Mouse (Mus musculus) embryonic facial prominence, embryonic 15.5 days (tissue): ENCODE data around the gene Med22. TPM values are rescaled to one million over a fixed set of nuclear protein-coding genes. Genes with fewer than 3 reads are reported as not detected.

ENCODE experiments used
- ATAC-seq: fragments of 200-750 bp; cut with Nextera tagmentation; 2 replicates; pipeline ENCODE4 v1.8.0; 2017; ENCODE audit warnings: low read depth, moderate TSS enrichment; ENCODE audit not compliant: insufficient number of reproducible peaks, low FRiP score, low TSS enrichment
- H3K27ac ChIP-seq: fragments of 300-500 bp; sonication (generic); replicated peaks from 2 replicates; pipeline ENCODE4 v1.5.1; 2015; ENCODE audit warnings: mild to moderate bottlenecking, inconsistent platforms
- H3K27me3 ChIP-seq: fragments of 300-500 bp; sonication (generic); 2 replicates; pipeline ENCODE4 v1.6.1; 2015; ENCODE audit warnings: inconsistent platforms
- H3K36me3 ChIP-seq: fragments of 300-500 bp; sonication (generic); 2 replicates; pipeline ENCODE4 v1.6.1; 2015; ENCODE audit warnings: mild to moderate bottlenecking, inconsistent platforms
- H3K4me1 ChIP-seq: fragments of 300-500 bp; sonication (generic); 2 replicates; pipeline ENCODE4 v1.6.1; 2015; ENCODE audit warnings: inconsistent platforms
- H3K4me2 ChIP-seq: fragments of 300-500 bp; sonication (generic); replicated peaks from 2 replicates; pipeline ENCODE4 v1.6.1; 2015; ENCODE audit warnings: mild to moderate bottlenecking, inconsistent platforms
- H3K4me3 ChIP-seq: fragments of 300-500 bp; sonication (generic); replicated peaks from 2 replicates; pipeline ENCODE4 v1.5.1; 2015; ENCODE audit warnings: mild to moderate bottlenecking, inconsistent platforms
- H3K9ac ChIP-seq: fragments of 300-500 bp; sonication (generic); 2 replicates; pipeline ENCODE4 v1.6.1; 2015; ENCODE audit warnings: inconsistent platforms
- H3K9me3 ChIP-seq: fragments of 300-500 bp; sonication (generic); replicated peaks from 2 replicates; pipeline ENCODE4 v1.6.1; 2016; ENCODE audit warnings: inconsistent platforms
- WGBS: fragments of 180-500 bp; shearing (Covaris S2); methylation state at CpG from one replicate; pipeline ENCODE4 v1.1.7; 2015; 5-methylcytosine and 5-hydroxymethylcytosine counted together
- polyA plus RNA-seq: library from polyadenylated mRNA; unstranded; fragments of >200 nt; fragmentation: Nextera tagmentation; extraction: Ambion mirVana; gene quantifications from 2 replicates; pipeline ENCODE4 v1.2.1, GENCODE M21; 2015

The Med22 gene
- 52.4 and 56.4 TPM in 2 replicates for polyA plus RNA-seq

DNA sequence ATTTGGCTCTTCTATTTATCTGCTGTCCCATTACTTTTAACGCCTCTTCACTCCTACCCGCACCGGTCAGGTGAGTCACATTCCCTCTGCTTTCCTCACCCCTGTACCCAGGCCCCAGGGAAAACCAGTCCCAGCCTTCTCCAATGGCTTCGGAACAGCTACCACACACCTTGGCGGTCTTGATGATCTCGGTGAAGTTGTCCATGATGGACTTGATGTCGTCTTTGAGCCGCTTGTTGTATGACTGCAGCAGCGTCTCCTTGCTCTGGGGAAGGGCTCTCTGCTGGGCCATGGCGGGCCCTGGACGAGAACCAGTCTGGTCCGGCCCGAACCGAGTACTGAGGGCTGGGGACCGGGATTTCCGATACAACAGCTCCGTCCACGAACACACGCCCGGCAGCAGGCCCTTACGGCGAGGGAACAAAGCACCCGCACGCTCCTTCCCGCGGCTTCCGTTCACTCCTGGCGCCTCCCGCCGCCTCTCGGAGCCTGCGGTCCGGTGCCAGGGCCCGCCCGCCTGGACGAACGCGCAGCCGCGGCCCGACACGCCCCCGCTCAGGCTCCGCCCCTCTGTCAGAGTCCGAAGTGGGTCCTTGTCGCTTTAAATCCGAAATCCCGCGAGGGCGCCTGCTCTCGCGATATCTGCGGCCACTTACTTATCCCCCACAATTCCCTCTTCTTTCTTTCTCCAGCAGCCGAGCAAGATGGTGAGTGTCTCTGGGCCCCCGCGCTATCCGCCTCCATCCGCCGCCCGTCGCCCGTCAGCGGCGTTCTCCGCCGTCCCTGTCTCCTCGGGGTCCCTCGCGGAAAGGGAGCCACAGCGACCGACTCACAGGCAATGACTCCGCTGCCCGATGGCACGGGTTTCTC is at the start of gene Med22, which contains the start of gene Rpl7a:
Gene Med22, minus strand, starts transcription at position 554 of the 870 bp plus-strand sequence.
Gene Rpl7a, plus strand, starts transcription at position 641 of the 870 bp plus-strand sequence.
- H3K9me3 ChIP-seq, result no peaks in the 10 kb centered on the region
- H3K36me3 ChIP-seq, result peaks cover 53% of the 10 kb centered on the region
- peak; percentile 93 for ATAC-seq
- H3K27ac ChIP-seq, result peak within 1 kb of the TSS; percentile 93
- H3K27me3 ChIP-seq, result no peaks in the 10 kb centered on the region
- H3K4me3 ChIP-seq, result peak within 1 kb of the TSS; percentile 61
- peak within 1 kb of the TSS; percentile 91 for H3K9ac ChIP-seq
- peak within 1 kb of the TSS; percentile 91 for H3K4me2 ChIP-seq
- WGBS, result under 1% methylated on average over 74 of the region's 74 CpGs
- peaks cover 54% of the 10 kb centered on the region for H3K4me1 ChIP-seq

DNA sequence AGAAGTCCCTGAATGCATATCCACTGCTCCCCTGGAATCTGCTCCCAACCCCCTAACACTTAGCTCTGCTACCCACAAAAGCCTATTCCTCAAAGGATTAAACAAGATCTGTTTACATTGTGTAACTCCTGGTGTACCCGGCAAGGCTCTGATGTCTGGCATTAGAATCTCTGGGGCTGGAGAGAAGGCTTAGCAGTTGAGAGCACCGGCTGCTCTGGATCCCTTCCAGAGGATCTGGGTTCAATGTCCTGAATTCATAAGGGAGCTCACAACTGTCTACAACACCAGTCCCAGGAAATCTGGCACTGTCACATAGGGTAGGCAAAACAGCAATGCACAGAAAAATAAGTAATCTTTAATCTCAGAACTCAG is 47.0 kb upstream of the Med22 start:
- Histone ChIP-seq H3K27ac (no peak overlapping the region), H3K36me3 (peaks cover 90% of the 10 kb centered on the region), H3K9me3 (no peaks in the 10 kb centered on the region), H3K4me1 (peaks cover 13% of the 10 kb centered on the region; the same call in 1 of the 2 replicates), H3K27me3 (no peaks in the 10 kb centered on the region), H3K4me2 (no peak overlapping the region), H3K9ac (no peak overlapping the region), H3K4me3 (no peak overlapping the region)
- no peak for ATAC-seq
- 76% methylated on average over 2 of the region's 2 CpGs for WGBS

DNA sequence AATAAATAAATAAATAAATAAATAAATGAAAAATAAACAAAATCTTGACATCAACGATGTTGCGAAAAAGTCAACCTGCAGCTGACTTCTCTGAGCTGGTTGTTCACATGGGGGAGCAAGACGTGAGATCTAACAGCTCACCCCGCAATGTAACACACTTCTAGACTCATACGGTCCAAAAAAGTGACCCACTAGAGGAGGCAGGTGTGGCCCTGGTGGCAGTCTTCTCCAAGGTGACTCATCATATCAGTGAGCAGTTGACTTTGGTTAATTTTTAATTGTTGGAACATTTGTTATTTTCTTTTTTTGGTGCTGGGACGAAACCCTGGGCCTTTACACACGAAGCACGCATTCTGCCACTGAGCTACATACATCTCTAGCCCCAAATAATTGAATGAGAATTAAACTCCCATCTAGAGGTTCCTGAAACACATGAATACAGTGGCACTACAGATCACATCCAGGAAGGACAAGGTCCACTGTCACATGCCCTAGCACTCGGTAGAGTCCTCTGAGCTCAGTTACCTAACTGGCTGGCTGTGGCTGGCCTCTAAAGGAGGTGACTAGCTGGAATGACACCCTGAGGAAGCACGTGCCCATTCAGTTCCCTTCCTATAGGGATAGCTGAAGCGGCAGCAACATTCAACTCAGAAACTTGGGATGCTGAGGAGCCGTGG is 46.5 kb upstream of the Med22 start:
- peaks cover 8% of the 10 kb centered on the region; the same call in 1 of the 2 replicates for H3K4me1 ChIP-seq

DNA sequence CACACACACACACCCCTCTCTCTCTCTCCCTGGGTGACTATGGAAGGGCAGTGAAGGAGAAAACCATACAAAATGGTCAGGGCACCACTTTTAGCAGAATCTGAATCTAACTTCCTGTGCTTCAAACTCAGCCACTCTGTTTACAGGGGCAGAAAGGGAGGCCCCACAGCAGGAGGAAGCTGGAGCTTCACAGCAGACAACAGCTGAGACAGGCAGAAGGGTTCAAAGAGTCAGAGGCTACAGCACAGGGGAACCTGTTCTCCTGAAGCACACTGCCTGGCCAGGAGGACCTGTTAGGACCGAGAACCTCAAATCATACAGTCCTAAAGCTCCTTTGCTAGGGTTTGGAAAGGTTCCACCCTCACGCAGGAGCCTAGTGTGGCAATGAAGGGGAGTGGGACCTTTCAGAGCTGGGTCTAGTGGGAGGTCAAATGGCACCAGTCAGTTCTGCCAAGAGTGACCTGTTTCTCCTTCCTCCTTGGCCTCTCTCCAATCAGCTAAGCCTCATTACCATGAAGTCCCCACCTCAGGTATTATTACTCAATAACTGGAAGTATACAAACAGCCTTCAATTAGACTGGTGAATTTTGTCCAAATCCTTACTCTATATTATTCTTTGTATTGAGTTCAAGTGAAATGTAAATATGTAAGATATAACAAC is 44.4 kb upstream of the Med22 start:
- Histone ChIP-seq H3K27ac (no peak overlapping the region), H3K36me3 (peaks cover 82% of the 10 kb centered on the region), H3K27me3 (no peaks in the 10 kb centered on the region), H3K9ac (no peak overlapping the region), H3K4me3 (no peak overlapping the region), H3K9me3 (no peaks in the 10 kb centered on the region), H3K4me2 (no peak overlapping the region), H3K4me1 (no peaks in the 10 kb centered on the region)
- 93% methylated on average over 2 of the region's 2 CpGs for WGBS
- ATAC-seq, result no peak

More for the DNA sequence above, 46.5 kb upstream of the Med22 start:
- 93% methylated on average over 12 of the region's 12 CpGs for WGBS
- Histone ChIP-seq H3K9me3 (no peaks in the 10 kb centered on the region), H3K27ac (no peak overlapping the region), H3K9ac (no peak overlapping the region), H3K4me3 (no peak overlapping the region), H3K36me3 (peaks cover 91% of the 10 kb centered on the region), H3K4me2 (no peak overlapping the region), H3K27me3 (no peaks in the 10 kb centered on the region)
- ATAC-seq, result no peak

DNA sequence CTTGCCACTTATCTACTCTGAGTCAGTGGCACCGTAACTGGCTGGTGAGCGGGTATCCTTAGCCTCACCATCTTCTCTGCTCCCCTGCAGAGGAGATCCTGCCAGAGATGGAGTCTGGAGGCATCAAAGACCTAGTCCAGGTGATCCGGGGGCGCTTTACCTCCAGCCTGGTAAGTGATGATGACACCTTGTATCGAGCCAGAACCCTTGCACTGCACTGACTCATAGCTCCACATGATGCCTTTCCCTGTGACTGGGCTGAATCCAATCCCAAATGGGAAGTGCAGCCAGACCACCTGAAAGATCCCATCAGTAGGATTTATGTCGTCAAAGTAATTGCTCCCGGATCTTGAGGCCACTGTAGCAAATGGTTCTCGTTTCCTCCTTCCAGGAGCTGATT is 42.4 kb upstream of the Med22 start:
- Histone ChIP-seq H3K27ac (no peak overlapping the region), H3K4me2 (no peak overlapping the region), H3K36me3 (peaks cover 78% of the 10 kb centered on the region), H3K4me3 (no peak overlapping the region), H3K4me1 (no peaks in the 10 kb centered on the region), H3K27me3 (no peaks in the 10 kb centered on the region), H3K9me3 (no peaks in the 10 kb centered on the region), H3K9ac (no peak overlapping the region)
- 79% methylated on average over 8 of the region's 8 CpGs for WGBS
- ATAC-seq, result no peak

DNA sequence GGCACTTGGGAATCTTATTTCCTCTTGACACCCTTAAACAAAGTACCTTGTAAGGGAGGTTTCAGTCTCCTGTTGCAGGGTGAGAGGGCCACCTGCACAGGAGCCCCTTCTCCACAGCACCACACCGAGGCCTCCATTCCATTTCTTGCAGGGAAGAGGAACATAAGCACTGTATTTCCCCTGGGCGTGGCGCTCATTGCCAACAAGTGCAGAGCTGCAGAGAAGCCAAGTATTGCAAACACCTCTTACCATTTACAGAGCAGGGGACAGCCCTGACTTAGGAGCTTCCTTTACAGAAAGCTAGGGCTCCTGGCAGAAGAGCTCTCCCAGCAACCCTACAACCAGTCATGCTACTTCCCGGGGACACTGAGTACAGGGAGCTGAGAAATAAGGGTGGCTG is 41.7 kb upstream of the Med22 start:
- Histone ChIP-seq H3K9ac (no peak overlapping the region), H3K27me3 (no peaks in the 10 kb centered on the region), H3K9me3 (no peaks in the 10 kb centered on the region), H3K4me1 (no peaks in the 10 kb centered on the region), H3K4me2 (no peak overlapping the region), H3K27ac (no peak overlapping the region), H3K36me3 (peaks cover 74% of the 10 kb centered on the region), H3K4me3 (no peak overlapping the region)
- no peak for ATAC-seq
- WGBS, result 92% methylated on average over 4 of the region's 4 CpGs

DNA sequence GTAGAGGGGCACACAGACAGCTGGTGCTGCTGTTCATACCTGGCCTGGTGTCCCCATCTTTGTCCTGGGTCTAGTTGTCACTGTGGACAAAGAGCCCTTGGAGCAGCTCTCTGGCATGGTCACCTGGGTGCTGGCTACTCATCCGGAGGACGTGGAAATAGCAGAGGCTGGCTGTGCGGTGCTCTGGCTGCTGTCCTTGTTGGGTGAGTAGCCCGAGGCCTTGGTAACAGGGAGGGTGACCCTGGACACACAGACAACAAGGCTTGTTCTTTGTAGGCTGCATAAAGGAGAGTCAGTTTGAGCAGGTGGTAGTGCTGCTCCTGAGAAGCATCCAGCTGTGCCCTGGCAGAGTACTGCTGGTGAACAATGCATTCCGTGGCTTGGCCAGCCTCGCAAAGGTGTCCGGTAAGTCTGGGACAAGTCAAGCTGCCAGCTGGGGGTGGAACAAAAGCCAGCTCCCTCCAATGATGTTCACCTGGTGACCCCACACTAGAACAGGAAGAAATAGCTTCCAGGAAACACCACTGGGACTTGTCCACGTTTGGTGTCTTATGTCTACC is 40.9 kb upstream of the Med22 start:
- Histone ChIP-seq H3K9ac (no peak overlapping the region), H3K27me3 (no peaks in the 10 kb centered on the region), H3K9me3 (no peaks in the 10 kb centered on the region), H3K4me3 (no peak overlapping the region), H3K36me3 (peaks cover 71% of the 10 kb centered on the region), H3K27ac (no peak overlapping the region), H3K4me1 (no peaks in the 10 kb centered on the region), H3K4me2 (no peak overlapping the region)
- no peak for ATAC-seq
- 86% methylated on average over 8 of the region's 8 CpGs for WGBS

DNA sequence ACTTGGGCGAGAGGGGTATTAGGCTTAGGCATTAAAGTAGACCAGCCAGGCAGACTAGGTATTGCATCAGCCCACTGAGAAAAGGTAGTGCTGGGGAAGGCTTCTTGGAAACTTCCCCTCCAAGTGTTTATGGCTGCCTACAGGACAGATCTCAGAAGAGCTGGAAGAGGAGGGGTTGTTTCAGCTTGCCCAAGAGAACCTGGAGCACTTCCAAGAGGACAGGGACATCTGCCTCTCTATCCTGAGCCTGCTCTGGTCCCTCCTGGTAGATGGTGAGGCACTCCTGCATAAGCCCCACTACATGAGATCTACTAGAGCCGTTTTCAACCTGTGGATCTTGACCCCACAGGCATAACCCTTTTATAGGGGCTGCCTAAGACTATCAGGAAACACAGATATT is 39.9 kb upstream of the Med22 start:
- H3K27me3 ChIP-seq, result no peaks in the 10 kb centered on the region
- ATAC-seq, result no peak
- WGBS, result 89% methylated on average over 2 of the region's 2 CpGs
- no peaks in the 10 kb centered on the region for H3K9me3 ChIP-seq
- no peak overlapping the region for H3K4me2 ChIP-seq
- H3K4me1 ChIP-seq, result no peaks in the 10 kb centered on the region
- H3K36me3 ChIP-seq, result peaks cover 61% of the 10 kb centered on the region
- no peak overlapping the region for H3K27ac ChIP-seq
- no peak overlapping the region for H3K4me3 ChIP-seq
- no peak overlapping the region for H3K9ac ChIP-seq

DNA sequence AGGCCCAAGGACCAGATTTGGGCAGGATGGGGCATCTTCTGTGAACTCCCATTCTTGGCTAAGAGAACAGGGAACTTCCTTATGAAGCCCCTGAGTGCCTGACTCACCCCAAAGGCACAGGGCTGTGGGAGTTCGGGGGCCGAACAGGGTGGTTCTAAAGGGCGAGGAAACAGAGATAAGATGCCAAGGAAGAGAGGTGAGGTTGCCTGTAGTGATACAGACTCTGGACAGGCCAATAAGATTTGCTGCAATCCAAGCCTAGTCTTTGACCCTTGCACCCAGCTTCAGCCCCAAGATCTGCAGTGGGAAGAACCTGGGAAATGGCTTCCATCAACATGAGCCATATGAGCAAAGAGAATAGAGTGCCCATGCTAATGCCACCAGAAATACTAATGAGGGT is 32.8 kb upstream of the Med22 start:
- WGBS, result 76% methylated on average over 3 of the region's 3 CpGs
- Histone ChIP-seq H3K9ac (no peak overlapping the region), H3K4me2 (no peak overlapping the region), H3K36me3 (peaks cover 9% of the 10 kb centered on the region), H3K9me3 (no peaks in the 10 kb centered on the region), H3K27ac (no peak overlapping the region), H3K4me3 (no peak overlapping the region), H3K27me3 (no peaks in the 10 kb centered on the region), H3K4me1 (no peaks in the 10 kb centered on the region)
- no peak for ATAC-seq

DNA sequence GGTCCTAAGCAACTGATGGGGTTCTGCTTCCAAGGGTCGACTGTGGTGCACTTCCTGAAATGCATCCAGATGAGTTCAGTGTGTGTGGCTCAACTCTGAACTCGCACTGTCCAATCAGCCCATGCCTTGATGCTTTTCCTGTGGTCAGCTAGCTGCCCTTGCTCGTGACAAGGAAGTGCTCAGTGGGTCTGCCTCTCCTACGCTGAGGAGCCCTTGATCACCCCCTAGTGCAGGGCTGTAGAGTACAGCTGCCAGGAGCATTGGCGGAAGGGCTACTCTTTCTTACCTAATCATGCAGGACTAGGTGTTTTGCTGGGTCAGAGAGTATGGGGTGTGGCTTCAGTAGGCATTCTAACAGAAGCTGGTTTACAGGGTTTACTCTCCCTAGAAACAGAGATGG is 31.1 kb upstream of the Med22 start:
- Histone ChIP-seq H3K36me3 (no peaks in the 10 kb centered on the region; the same call in 1 of the 2 replicates), H3K4me1 (no peaks in the 10 kb centered on the region), H3K9me3 (no peaks in the 10 kb centered on the region), H3K4me2 (no peak overlapping the region), H3K27me3 (no peaks in the 10 kb centered on the region), H3K4me3 (no peak overlapping the region), H3K27ac (no peak overlapping the region), H3K9ac (no peak overlapping the region)
- WGBS, result 30% methylated on average over 5 of the region's 5 CpGs
- no peak for ATAC-seq

DNA sequence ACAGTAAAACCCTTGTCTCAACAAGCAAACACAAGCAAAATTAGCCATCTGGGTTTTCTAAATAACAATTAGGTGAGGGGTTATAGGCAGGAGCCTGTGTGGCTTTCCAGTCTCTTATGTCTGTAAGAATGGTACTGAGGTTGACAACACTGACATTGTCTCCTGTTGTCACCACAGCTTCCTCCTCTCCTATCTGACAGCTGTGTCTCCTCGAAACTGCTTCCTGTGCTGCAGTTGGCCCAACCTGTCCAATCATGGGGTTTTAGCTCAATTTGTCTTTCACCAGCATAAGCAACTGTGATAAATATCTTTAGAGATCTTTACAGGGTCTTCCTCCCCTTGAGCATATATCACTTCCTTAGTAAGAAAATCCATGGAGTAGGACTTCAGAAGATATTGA is 25.9 kb upstream of the Med22 start:
- Histone ChIP-seq H3K36me3 (no peaks in the 10 kb centered on the region), H3K4me1 (peaks cover 11% of the 10 kb centered on the region), H3K27me3 (no peaks in the 10 kb centered on the region), H3K9me3 (no peaks in the 10 kb centered on the region), H3K4me2 (no peak overlapping the region), H3K27ac (no peak overlapping the region), H3K4me3 (no peak overlapping the region), H3K9ac (no peak overlapping the region)
- no peak for ATAC-seq
- WGBS, result 56% methylated on average over 1 of the region's 1 CpGs
